Mouse (Mus musculus) erythroblast, embryonic 14.5 days (primary cell): Measurements from ENCODE around the gene Fastk.

Source experiments
- GATA1 ChIP-seq: IDR thresholded peaks from 2 replicates; pipeline ENCODE4 v1.6.1; 2012; ENCODE audit warnings: low read length, inconsistent platforms, mixed read lengths
- TAL1 ChIP-seq: IDR thresholded peaks from 3 replicates; pipeline ENCODE4 v1.6.1; 2012; ENCODE audit warnings: low read length, inconsistent platforms, mixed read lengths

DNA sequence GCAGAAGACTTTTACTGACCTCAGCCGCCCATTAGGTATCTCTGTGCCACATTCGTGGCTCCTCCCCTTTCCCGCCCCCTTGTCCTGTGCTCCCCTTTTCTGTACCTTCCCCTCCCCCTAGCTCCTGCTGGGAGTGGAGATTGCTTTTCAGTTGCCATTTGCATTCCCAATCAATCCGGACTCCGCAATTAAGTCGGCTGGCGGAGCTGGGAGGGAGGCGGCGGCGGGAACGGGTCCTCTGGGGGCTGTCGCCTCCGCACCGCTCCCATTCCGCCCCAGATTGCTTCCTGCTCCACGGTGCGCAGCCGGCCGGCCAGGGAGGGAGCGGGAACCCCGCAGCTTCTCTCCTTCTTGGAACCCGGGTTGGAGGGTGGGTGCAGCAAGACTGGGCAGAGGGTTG is 39.9 kb upstream of the Fastk start:
- TF ChIP-seq GATA1 (no peak), TAL1 (no peak)
